Mouse (Mus musculus) heart, postnatal 0 days (tissue): ENCODE data around the gene Gp9. TPM values are rescaled to one million over a fixed set of nuclear protein-coding genes. Genes with fewer than 3 reads are reported as not detected.

Source experiments
- ATAC-seq: fragments of 200-750 bp; cut with Nextera tagmentation; 2 replicates; pipeline ENCODE4 v1.8.0; 2017; ENCODE audit warnings: low read depth, moderate number of reproducible peaks, moderate library complexity; ENCODE audit not compliant: insufficient read depth
- DNase-seq: peaks from one replicate; pipeline ENCODE4 v3.0.0-alpha.2; 2016; ENCODE audit warnings: low spot score
- H3K27ac ChIP-seq: fragments of 300-500 bp; sonication (generic); 2 replicates; pipeline ENCODE4 v1.5.1; 2014; ENCODE audit warnings: low read depth, mild to moderate bottlenecking
- H3K27me3 ChIP-seq: fragments of 300-500 bp; sonication (generic); 2 replicates; pipeline ENCODE4 v1.6.1; 2014; ENCODE audit warnings: low read length, mixed read lengths; ENCODE audit not compliant: control insufficient read depth, insufficient read depth
- H3K36me3 ChIP-seq: fragments of 300-500 bp; sonication (generic); replicated peaks from 2 replicates; pipeline ENCODE4 v1.6.1; 2014; ENCODE audit warnings: low read length, mixed read lengths; ENCODE audit not compliant: control insufficient read depth, insufficient read depth
- H3K4me1 ChIP-seq: fragments of 300-500 bp; sonication (generic); 2 replicates; pipeline ENCODE4 v1.6.1; 2014; ENCODE audit warnings: antibody characterized with exemption; ENCODE audit not compliant: control insufficient read depth, insufficient read depth
- H3K4me2 ChIP-seq: fragments of 300-500 bp; sonication (generic); 2 replicates; pipeline ENCODE4 v1.6.1; 2014; ENCODE audit warnings: low read depth, mild to moderate bottlenecking, low read length, moderate library complexity
- H3K4me3 ChIP-seq: fragments of 300-500 bp; sonication (generic); 2 replicates; pipeline ENCODE4 v1.5.1; 2014; ENCODE audit warnings: low read depth, low read length
- H3K9ac ChIP-seq: fragments of 300-500 bp; sonication (generic); replicated peaks from 2 replicates; pipeline ENCODE4 v1.6.1; 2014; ENCODE audit warnings: low read depth, low read length, mixed read lengths
- H3K9me3 ChIP-seq: fragments of 300-500 bp; sonication (generic); replicated peaks from 2 replicates; pipeline ENCODE4 v1.6.1; 2016; ENCODE audit warnings: low read length; ENCODE audit not compliant: control insufficient read depth
- CTCF ChIP-seq: IDR thresholded peaks from 2 replicates; pipeline ENCODE4 v1.5.1; 2016; ENCODE audit warnings: antibody characterized with exemption, control low read depth, low read depth
- EP300 ChIP-seq: IDR thresholded peaks from 2 replicates; pipeline ENCODE4 v1.6.1; 2016; ENCODE audit warnings: antibody characterized with exemption, low read depth
- WGBS: fragments of 180-500 bp; shearing (Covaris S2); extraction: QIAGEN DNeasy Blood & Tissue Kit; methylation state at CpG from one replicate; pipeline ENCODE4 v1.1.7; 2014; 5-methylcytosine and 5-hydroxymethylcytosine counted together
- polyA plus RNA-seq: library from polyadenylated mRNA; unstranded; fragments of >200 nt; fragmentation: Nextera tagmentation; extraction: Ambion mirVana; gene quantifications from 2 replicates; pipeline ENCODE4 v1.2.1, GENCODE M21; 2015
- total RNA-seq: library from RNA; depleted of rRNA; stranded (reverse); fragments of >200 nt; gene quantifications from 2 replicates; pipeline ENCODE4 v1.2.3, GENCODE M21; 2014; ENCODE audit warnings: low replicate concordance; rRNA removed

Gp9 gene
- total RNA-seq (0.19 and 0.23 TPM in 2 replicates), polyA plus RNA-seq (0.89 and 1.0 TPM in 2 replicates)

GRCm38 (mm10) chr6:87777842-87778241 lies at the start of gene Gp9:
Gp9 (plus strand) TSS chr6:87778072.
- Histone ChIP-seq H3K4me2 (no peak within 1 kb of the TSS), H3K4me3 (no peak within 1 kb of the TSS), H3K36me3 (no peaks in the 10 kb centered on the region), H3K9me3 (no peaks in the 10 kb centered on the region), H3K27me3 (no peaks in the 10 kb centered on the region), H3K4me1 (no peaks in the 10 kb centered on the region), H3K27ac (no peak within 1 kb of the TSS), H3K9ac (no peak within 1 kb of the TSS)
- TF ChIP-seq EP300 (no peak), CTCF (no peak)
- no peak for ATAC-seq
- 45% methylated on average over 2 of the region's 2 CpGs for WGBS
- no peak for DNase-seq

DNA sequence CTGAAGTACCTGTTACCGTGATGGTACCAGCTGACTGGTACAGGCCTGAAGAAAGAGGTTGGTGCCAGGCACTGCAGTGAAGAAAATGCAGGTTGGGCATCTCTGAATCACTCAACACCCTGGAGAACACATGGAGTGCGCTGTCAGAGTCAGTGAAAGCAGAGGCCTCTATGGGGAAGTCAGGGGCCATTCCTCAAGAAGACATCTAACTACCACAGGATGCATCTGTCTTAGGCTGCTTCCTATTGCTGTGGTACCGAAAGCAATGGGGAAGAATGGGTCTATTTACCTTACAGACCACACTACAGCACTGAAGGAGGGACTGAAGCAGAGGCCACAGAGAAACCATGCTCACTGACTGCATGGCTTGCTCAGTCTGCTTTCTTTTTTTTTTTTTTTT lies 49.8 kb upstream of the Gp9 start:
- H3K36me3 ChIP-seq = no peaks in the 10 kb centered on the region
- no peak overlapping the region for H3K27ac ChIP-seq
- no peaks in the 10 kb centered on the region for H3K9me3 ChIP-seq
- H3K4me1 ChIP-seq = peaks cover 13% of the 10 kb centered on the region; the same call in 1 of the 2 replicates
- ATAC-seq (no peak), DNase-seq (no peak)
- no peak overlapping the region for H3K4me3 ChIP-seq
- no peak overlapping the region for H3K9ac ChIP-seq
- TF ChIP-seq CTCF = no peak
- TF ChIP-seq EP300 = no peak
- H3K4me2 ChIP-seq = no peak overlapping the region
- H3K27me3 ChIP-seq = peaks cover 43% of the 10 kb centered on the region
- WGBS = 50% methylated on average over 3 of the region's 3 CpGs

DNA sequence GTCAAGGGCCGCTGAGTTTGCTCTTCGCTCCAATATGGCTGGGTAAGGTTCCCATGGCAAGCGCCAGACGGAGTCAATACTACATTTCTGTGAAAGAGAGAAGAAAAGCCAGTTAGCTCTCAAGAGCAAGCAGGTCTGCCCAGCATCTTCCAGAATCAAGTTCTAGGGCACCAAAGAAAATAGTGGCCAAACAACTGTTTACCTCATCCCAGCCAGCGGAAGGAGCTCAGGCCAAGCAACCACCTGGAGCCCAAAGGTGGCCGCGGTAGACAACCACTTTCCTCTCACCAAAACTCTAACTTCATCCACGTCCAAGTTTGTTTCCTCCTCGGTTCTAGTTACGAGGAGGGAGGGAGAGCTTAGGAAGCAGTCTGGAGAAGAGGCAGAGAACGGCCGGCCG lies 47.7 kb upstream of the Gp9 start:
- H3K4me2 ChIP-seq = peak overlapping the region; percentile 86
- TF ChIP-seq CTCF (no peak), EP300 (no peak)
- peak overlapping the region; percentile 59 for H3K4me3 ChIP-seq
- DNase-seq = no peak
- H3K27ac ChIP-seq = no peak overlapping the region
- H3K9ac ChIP-seq = no peak overlapping the region
- no peaks in the 10 kb centered on the region for H3K9me3 ChIP-seq
- H3K27me3 ChIP-seq = peaks cover 47% of the 10 kb centered on the region
- no peaks in the 10 kb centered on the region for H3K36me3 ChIP-seq
- WGBS = 20% methylated on average over 13 of the region's 13 CpGs
- peaks cover 19% of the 10 kb centered on the region; the same call in 1 of the 2 replicates for H3K4me1 ChIP-seq
- no peak for ATAC-seq

DNA sequence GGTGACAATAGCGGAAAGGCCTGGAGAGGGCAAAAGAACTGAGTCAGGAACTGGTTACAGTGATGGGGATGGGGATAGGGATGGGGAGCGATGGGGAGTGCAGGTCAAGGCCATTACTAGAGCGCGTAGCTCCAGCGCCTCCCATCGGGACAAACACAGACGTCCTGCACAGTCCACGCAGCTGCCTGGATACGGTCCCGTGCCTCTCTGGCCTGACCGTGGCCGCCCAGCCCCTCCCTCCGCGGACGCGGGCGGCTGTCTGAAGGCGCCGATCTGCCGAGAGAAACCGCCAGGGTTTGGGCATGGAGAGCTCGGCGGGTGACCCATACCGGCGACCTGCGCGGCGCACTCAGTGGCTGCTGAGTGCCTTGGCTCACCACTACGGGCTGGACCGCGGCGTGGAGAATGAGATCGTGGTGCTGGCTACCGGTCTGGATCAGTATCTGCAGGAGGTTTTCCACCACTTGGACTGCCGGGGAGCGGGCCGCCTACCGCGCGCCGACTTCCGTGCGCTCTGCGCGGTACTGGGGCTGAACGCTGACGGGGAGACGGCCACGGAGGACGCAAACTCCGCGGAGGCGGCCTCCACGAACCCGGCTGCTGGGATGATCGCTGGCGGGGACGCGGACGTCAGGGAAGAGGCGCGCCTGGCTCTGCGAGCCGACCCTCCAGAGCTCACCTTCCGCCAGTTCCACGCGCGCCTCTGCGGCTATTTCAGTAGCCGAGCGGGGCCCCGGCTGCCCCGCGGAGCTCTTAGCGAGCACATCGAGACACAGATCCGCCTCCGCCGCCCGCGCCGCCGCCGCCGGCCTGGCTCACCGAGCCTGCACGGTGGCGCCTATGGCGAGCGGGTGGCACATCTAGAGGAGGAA lies 47.0 kb upstream of the Gp9 start, which contains the start of gene Efcc1:
Efcc1 (plus strand) TSS at position 279 of the 872 bp plus-strand sequence.
- Histone ChIP-seq H3K27ac (no peak within 1 kb of the TSS), H3K4me1 (peaks cover 19% of the 10 kb centered on the region; the same call in 1 of the 2 replicates), H3K4me2 (peak within 1 kb of the TSS; percentile 86), H3K9ac (0 out of 2 replicates have a peak within 1 kb of the TSS, but pooled peaks have one; percentile 14), H3K36me3 (no peaks in the 10 kb centered on the region), H3K4me3 (peak within 1 kb of the TSS; percentile 59), H3K27me3 (peaks cover 47% of the 10 kb centered on the region), H3K9me3 (no peaks in the 10 kb centered on the region)
- under 1% methylated on average over 89 of the region's 90 CpGs for WGBS
- TF ChIP-seq CTCF = no peak; the same call in 1 of the 2 replicates
- TF ChIP-seq EP300 = no peak
- ATAC-seq (peak; percentile 34), DNase-seq (no peak)

DNA sequence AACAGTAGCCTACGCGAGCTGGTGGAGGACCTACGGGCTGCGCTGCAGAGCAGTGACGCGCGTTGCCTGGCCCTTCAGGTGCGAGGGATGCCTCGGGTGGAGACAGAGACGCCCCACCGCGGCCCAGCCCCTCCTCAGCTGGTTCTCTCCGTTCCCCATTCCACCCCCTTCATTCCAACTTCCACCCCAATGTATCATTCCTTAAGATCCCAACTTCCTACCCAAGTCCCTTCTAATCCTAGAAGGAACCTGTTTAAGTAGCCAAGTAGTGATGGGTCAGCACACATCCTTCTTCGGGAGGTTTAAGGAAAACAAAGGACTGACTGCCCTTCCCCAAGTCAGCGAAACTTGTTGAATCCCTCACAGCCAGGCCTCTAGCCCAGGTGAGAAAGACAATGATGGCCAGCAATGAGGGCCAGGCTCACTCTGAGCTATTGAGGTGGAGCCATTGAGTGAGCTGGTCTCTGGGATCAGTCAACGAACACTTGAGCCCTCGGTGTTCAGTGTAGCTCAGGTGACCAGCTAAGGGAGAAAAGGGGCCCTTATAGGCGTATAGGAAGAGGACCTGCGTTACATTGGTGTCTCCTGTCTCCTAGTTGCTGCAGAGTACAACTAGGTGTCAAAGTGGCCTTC lies 46.3 kb upstream of the Gp9 start:
- Histone ChIP-seq H3K36me3 (no peaks in the 10 kb centered on the region), H3K4me2 (peak overlapping the region; percentile 86), H3K27ac (no peak overlapping the region), H3K9ac (no peak overlapping the region), H3K27me3 (peaks cover 47% of the 10 kb centered on the region), H3K4me3 (peak overlapping the region; percentile 59), H3K9me3 (no peaks in the 10 kb centered on the region), H3K4me1 (peaks cover 19% of the 10 kb centered on the region; the same call in 1 of the 2 replicates)
- TF ChIP-seq CTCF (no peak), EP300 (no peak)
- DNase-seq (no peak), ATAC-seq (no peak)
- 7% methylated on average over 19 of the region's 19 CpGs for WGBS
